Mouse (Mus musculus): Measurements from ENCODE around the gene Chmp5.

Chmp5 gene

GRCm38 (mm10) chr4:40948160-40948708, at the start of gene Chmp5, which contains the start of gene Bag1:
TSS of gene Chmp5 (plus strand) at chr4:40948407.
TSS of gene Bag1 (minus strand) at chr4:40948294.
- DNase-seq (ENCODE audit: low spot score), result peak; percentile 98

- DNase-seq (ENCODE audit: low spot score), result no peak
These were observed 49.6 kb upstream of the Chmp5 start for GRCm38 (mm10) chr4:40898476-40899044.

GRCm38 (mm10) chr4:40899264-40899663, 48.9 kb upstream of the Chmp5 start:
- DNase-seq (ENCODE audit: low spot score), result no peak

GRCm38 (mm10) chr4:40900071-40900470, 48.1 kb upstream of the Chmp5 start:
- no peak for DNase-seq (ENCODE audit: low spot score)

- DNase-seq (ENCODE audit: low spot score), result no peak
These were observed 47.6 kb upstream of the Chmp5 start for GRCm38 (mm10) chr4:40900612-40901011.

- DNase-seq (ENCODE audit: low spot score), result no peak
These were observed 41.9 kb upstream of the Chmp5 start for GRCm38 (mm10) chr4:40906298-40906697.

GRCm38 (mm10) chr4:40908261-40908969, 39.8 kb upstream of the Chmp5 start:
- DNase-seq (ENCODE audit: low spot score), result no peak

- DNase-seq (ENCODE audit: low spot score), result no peak
These were observed 33.8 kb upstream of the Chmp5 start for GRCm38 (mm10) chr4:40914287-40914867.

GRCm38 (mm10) chr4:40915947-40916346, 32.3 kb upstream of the Chmp5 start:
- DNase-seq (ENCODE audit: low spot score), result no peak

- no peak for DNase-seq (ENCODE audit: low spot score)
These were observed 31.5 kb upstream of the Chmp5 start for GRCm38 (mm10) chr4:40916592-40917155.

GRCm38 (mm10) chr4:40919785-40920184, 28.4 kb upstream of the Chmp5 start, which contains the start of gene Spink4:
TSS of gene Spink4 (plus strand) at chr4:40920052.
- no peak for DNase-seq (ENCODE audit: low spot score)

- no peak for DNase-seq (ENCODE audit: low spot score)
These were observed 27.6 kb upstream of the Chmp5 start for GRCm38 (mm10) chr4:40920576-40920975.

- DNase-seq (ENCODE audit: low spot score), result no peak
These were observed 26.9 kb upstream of the Chmp5 start for GRCm38 (mm10) chr4:40921288-40921687.

- DNase-seq (ENCODE audit: low spot score), result no peak
These were observed 25.0 kb upstream of the Chmp5 start for GRCm38 (mm10) chr4:40923087-40923651.

- DNase-seq (ENCODE audit: low spot score), result no peak
These were observed 22.6 kb upstream of the Chmp5 start for GRCm38 (mm10) chr4:40925568-40925967.

GRCm38 (mm10) chr4:40929046-40929445, 19.2 kb upstream of the Chmp5 start:
- DNase-seq (ENCODE audit: low spot score), result no peak

- no peak for DNase-seq (ENCODE audit: low spot score)
These were observed 14.5 kb upstream of the Chmp5 start for GRCm38 (mm10) chr4:40933694-40934093.

GRCm38 (mm10) chr4:40934369-40934768, 13.8 kb upstream of the Chmp5 start:
- peak; percentile 43 for DNase-seq (ENCODE audit: low spot score)

GRCm38 (mm10) chr4:40936175-40936839, 11.9 kb upstream of the Chmp5 start:
- DNase-seq (ENCODE audit: low spot score), result no peak

GRCm38 (mm10) chr4:40938793-40939192, 9.4 kb upstream of the Chmp5 start:
- no peak for DNase-seq (ENCODE audit: low spot score)

- peak; percentile 47 for DNase-seq (ENCODE audit: low spot score)
These were observed 4.6 kb upstream of the Chmp5 start for GRCm38 (mm10) chr4:40943651-40944050.
